Mouse (Mus musculus) heart, postnatal 0 days (tissue): ENCODE measurements around the gene Tmeff2.

ENCODE experiments used
- CTCF ChIP-seq: IDR thresholded peaks from 2 replicates; pipeline ENCODE4 v1.5.1; 2016; ENCODE audit warnings: antibody characterized with exemption, control low read depth, low read depth
- EP300 ChIP-seq: IDR thresholded peaks from 2 replicates; pipeline ENCODE4 v1.6.1; 2016; ENCODE audit warnings: antibody characterized with exemption, low read depth

GRCm38 (mm10) chr1:50979358-50980081, 79.1 kb downstream of the Tmeff2 start:
- TF ChIP-seq CTCF (no peak), EP300 (no peak)
